Comparison of ENCODE assay signal across 8 mouse cellular contexts in genomic region chr11:94676754-94677606, GRCm38 (mm10). TPM values are rescaled to one million over a fixed set of nuclear protein-coding genes. Genes with fewer than 3 reads are reported as not detected.
DNase-seq lines count a peak whose midpoint lies in the region; ATAC-seq and TF ChIP-seq lines count a peak whose summit lies in the region.

Gene Xylt2, minus strand, starts transcription at chr11:94677515.

- peak within 1 kb of the TSS; percentile 26; the same call in 1 of the 2 replicates for H3K27ac ChIP-seq in cortical plate, adult 2 months (ENCODE audit: insufficient read depth, low read length)

- peak; percentile 50 for TF ChIP-seq POLR2A in cortical plate, adult 2 months (IDR thresholded peaks at IDR 0.05; ENCODE audit: extremely low read depth, insufficient read depth, low read length)

- DNase-seq in gastrocnemius, postnatal 10 days = peak; percentile 92
- peak; percentile 95 for DNase-seq in induced T-regulatory cell, adult 2 months (ENCODE audit: low read depth)
- peak; percentile 65 to 84 for DNase-seq in left cerebral cortex, adult 9 months (ENCODE audit: low spot score in 2 of 2)
- peak; percentile 88 for DNase-seq in right cerebral cortex, postnatal 14 days
- DNase-seq in urinary bladder, postnatal 36 days (ENCODE audit: low spot score in 2 of 2) = peak; percentile 92 to 94

- H3K4me3 ChIP-seq in cortical plate, adult 2 months (ENCODE audit: insufficient read depth, low read length) = peak within 1 kb of the TSS; percentile 54

- no peak for TF ChIP-seq CTCF in cortical plate, adult 2 months (IDR thresholded peaks at IDR 0.05; ENCODE audit: extremely low read depth, insufficient read depth, low read length)

- ATAC-seq in activated CD4-positive, CD25-positive, alpha-beta regulatory T cell, adult 4 months = peak; percentile 93
- peak; percentile 98 for ATAC-seq in megakaryocyte progenitor cell, adult 5-6 weeks (replicated peaks; ENCODE audit: poor library complexity)

- H3K4me1 ChIP-seq in cortical plate, adult 2 months (ENCODE audit: control insufficient read depth, insufficient read depth, low read length) = peaks cover 4% of the 10 kb centered on the region; the same call in 1 of the 2 replicates

RNA-seq across cellular contexts. Expression of gene Xylt2, which starts in this region (rescaled TPM):
- 1 to 10 TPM; 5.6 to 6.0 TPM for polyA plus RNA-seq in activated CD4-positive, CD25-positive, alpha-beta regulatory T cell, adult 4 months (2017; shearing (Covaris generic))
- 21.2 and 22.3 TPM in 2 replicates for polyA plus RNA-seq in cortical plate, adult 2 months (2012; rRNA removed)
- 10 to 100 TPM; 10.1 to 12.3 TPM for total RNA-seq in gastrocnemius, postnatal 10 days (2021)
- 1.8 and 2.2 TPM in 2 replicates for total RNA-seq in megakaryocyte progenitor cell, adult 5-6 weeks (2015)
- 4.9 and 5.2 TPM in 2 replicates for total RNA-seq in megakaryocyte progenitor cell, adult 5-6 weeks (2017)

Comparison
In these comparisons a context has a peak if more than half of its experiments do, and no peak if none do; other contexts are left out.
1. Peak in every context shown above with its lines: DNase-seq, ATAC-seq, H3K4me3 ChIP-seq and H3K27ac ChIP-seq.